Mouse (Mus musculus) cortical plate, adult 2 months (tissue): Measurements from ENCODE around the gene Stoml2.

ENCODE experiments used
- CTCF ChIP-seq: fragments of 200-500 bp; IDR thresholded peaks from 2 replicates; pipeline ENCODE4 v1.5.1; 2011; ENCODE audit warnings: mild to moderate bottlenecking, control low read depth, low read length; ENCODE audit not compliant: insufficient read depth; ENCODE audit errors: extremely low read depth
- POLR2A ChIP-seq: fragments of 200-500 bp; IDR thresholded peaks from 2 replicates; pipeline ENCODE4 v1.6.1; 2011; ENCODE audit warnings: mild to moderate bottlenecking, low read length, control low read depth; ENCODE audit not compliant: insufficient read depth; ENCODE audit errors: extremely low read depth

DNA sequence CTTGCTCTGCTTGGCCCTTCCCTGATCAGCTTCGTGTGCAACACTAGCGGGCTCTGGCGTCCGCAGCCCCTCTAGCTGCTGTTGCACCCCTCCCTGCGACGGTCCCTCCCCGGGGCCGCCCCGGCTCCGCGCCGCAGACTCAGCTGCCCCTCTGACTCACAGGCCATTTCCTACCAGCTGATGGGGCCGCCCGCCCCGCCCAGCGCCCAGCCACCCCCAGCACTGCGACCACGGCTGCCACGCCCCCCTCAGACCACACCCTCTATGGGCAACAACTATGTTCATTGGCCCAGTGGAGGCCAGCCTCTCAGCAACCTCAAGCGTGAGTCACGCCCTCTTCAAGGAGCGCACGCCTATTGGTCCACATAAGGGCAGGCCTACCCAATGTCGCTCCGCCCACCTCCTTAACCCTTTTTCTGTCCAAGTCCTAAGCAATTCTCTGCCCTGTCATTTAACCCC is 8.6 kb upstream of the Stoml2 start:
- TF ChIP-seq POLR2A (peak; percentile 60; the same call in 1 of the 2 replicates), CTCF (no peak)
